Mouse (Mus musculus): ENCODE measurements around the gene Efna5.

GRCm38 (mm10) chr17:62849676-62850075, 31.4 kb downstream of the Efna5 start:
- no peak for TF ChIP-seq TCF12 (IDR thresholded peaks at IDR 0.05; ENCODE audit: insufficient read depth, poor library complexity, severe bottlenecking)
- TF ChIP-seq USF1 (IDR thresholded peaks at IDR 0.05; ENCODE audit: low read depth): no peak
- no peak for TF ChIP-seq POLR2A (IDR thresholded peaks at IDR 0.05; ENCODE audit: insufficient read length, low read depth)
- TF ChIP-seq MYOG (IDR thresholded peaks at IDR 0.05; ENCODE audit: control insufficient read depth in 1 of 3, insufficient read depth in 1 of 3, insufficient read length in 2 of 3, low read depth in 2 of 3): no peak
- no peak for TF ChIP-seq MAX (IDR thresholded peaks at IDR 0.05; ENCODE audit: low read depth)
- TF ChIP-seq E2F4 (IDR thresholded peaks at IDR 0.05; ENCODE audit: insufficient read depth): no peak
- no peak for TF ChIP-seq POLR2AphosphoS2 (IDR thresholded peaks at IDR 0.05; ENCODE audit: insufficient read length, low read depth)
- no peak for TF ChIP-seq CEBPB (IDR thresholded peaks at IDR 0.05; ENCODE audit: insufficient read depth, poor library complexity, severe bottlenecking)
- TF ChIP-seq SRF (IDR thresholded peaks at IDR 0.05; ENCODE audit: control insufficient read depth, insufficient read length, low read depth): no peak
- TF ChIP-seq MYOD1 (IDR thresholded peaks at IDR 0.05; ENCODE audit: control insufficient read depth in 1 of 3, insufficient read length in 2 of 3, low read depth in 2 of 3): no peak
- TF ChIP-seq TCF3 (IDR thresholded peaks at IDR 0.05; ENCODE audit: insufficient read length, low read depth): no peak
